Mouse (Mus musculus): Measurements from ENCODE around the gene Zdhhc14. TPM values are rescaled to one million over a fixed set of nuclear protein-coding genes. Genes with fewer than 3 reads are reported as not detected.
"Not testable (repeated sequence)": the region's sequence is repeated elsewhere in the genome, so short reads cannot be mapped to it uniquely, and the experiment has no call there.

Zdhhc14 gene
- total RNA-seq, 2 experiments from 2014 or later, result 9.8 to 17.2 TPM

DNA sequence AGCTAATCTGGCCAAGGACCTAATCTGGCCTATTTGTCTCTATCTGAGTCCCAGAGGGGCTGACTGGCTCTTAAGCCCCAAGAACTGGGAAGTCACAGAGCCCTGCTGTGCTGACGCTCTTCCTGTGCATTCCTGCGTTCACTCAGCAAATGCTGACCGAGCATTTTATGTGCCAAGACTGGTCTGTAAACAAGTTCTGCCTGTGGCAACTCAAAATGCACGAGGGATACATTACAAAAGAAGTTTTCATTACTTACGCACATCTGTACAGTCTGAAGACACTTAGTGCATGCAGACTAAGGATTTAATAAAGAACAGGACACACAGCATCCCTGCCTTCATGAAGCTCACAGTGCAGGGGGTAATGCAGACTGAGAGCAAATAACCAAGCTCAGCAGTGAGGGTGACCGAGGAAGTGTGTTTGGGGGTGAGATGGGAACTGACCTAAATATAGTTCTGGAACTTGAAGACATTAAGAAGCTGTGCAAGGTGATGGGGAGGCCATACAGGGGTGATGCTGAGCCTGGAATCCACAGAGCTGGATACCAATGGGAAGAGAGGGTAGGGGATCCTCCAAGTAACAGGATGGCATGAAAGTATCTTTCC lies 99.3 kb downstream of the Zdhhc14 start:
- ATAC-seq (replicated peaks; ENCODE audit: low FRiP score, low TSS enrichment, poor library complexity, severe bottlenecking), result no peak

DNA sequence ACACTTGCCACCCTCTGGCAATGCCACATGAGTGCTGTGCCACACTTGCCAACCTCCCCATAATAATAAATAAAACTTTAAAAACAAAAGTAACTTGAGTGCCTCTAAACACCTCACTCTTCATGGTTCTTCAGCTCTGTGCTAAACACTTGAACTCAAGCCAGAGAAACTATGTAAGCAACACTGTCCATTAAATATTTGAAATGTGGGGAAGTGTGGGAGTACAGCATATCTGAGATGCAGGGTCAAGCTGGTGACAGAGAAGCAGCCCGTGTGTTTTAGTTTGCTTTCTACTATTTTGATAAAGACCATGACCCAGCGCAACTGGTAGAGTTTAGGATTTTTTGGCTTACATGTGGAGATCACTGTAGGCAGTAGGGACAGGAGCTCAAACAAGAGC lies 100.7 kb downstream of the Zdhhc14 start:
- no peak for ATAC-seq (replicated peaks; ENCODE audit: low FRiP score, low TSS enrichment, poor library complexity, severe bottlenecking)

DNA sequence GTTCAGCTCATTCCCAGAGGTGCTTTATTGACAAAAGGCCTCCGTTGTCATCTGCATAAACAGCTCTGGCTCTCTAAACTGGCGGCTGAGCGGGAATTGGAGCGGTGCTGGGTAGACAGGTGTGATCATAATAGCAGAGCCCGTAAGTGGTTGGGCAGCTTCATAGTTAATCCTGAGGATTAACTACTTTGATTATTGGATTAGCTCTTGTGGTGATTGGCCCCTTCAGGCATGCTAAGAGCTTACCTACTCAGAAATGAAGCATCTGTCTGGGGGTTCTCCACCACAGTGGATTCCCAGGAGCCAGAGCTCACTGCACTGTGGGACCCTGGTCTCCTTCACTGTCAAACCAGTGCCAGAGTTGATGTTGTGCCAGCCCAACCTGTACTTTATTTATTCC lies 102.7 kb downstream of the Zdhhc14 start:
- ATAC-seq (replicated peaks; ENCODE audit: low FRiP score, low TSS enrichment, poor library complexity, severe bottlenecking), result no peak; the same call in 1 of the 2 replicates

DNA sequence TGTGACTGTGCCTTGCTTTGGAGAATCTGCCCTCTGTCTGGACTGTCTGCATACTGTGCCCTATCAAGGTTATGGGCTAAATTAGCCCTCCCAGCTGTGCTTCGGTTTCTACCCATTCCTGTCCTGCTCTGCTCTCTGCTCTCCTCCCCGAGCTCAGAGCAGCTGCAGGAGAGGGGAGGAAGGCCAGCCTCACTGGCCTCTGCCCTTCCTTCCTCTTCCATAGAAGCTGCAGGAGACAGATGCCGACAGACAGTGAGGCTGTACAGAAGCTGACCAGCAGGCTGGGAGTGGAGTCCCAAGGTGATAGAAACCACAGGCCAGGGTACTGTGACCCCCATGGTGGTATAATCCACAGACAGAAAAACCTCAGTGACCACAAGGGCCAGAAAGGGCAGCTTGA lies 104.1 kb downstream of the Zdhhc14 start:
- no peak for ATAC-seq (replicated peaks; ENCODE audit: low FRiP score, low TSS enrichment, poor library complexity, severe bottlenecking)

DNA sequence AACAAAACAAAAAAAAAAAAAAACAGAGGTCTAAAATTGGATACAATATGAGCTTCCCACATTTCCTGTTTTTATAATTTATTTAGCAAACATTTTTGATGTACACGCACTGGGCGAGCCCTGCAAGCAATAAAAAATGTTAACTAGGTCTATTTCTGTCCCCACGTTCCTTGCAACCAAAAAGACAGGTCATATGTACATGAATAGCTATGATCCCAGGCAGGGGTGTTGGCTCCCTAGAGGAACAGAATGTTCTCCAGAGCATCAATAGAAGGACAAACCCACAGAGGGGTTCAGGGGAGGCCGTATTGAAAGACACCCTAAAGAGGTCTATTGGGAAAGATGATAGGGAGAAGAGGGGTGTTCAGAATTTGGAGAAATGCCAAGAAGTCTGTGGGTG lies 106.6 kb downstream of the Zdhhc14 start:
- ATAC-seq (replicated peaks; ENCODE audit: low FRiP score, low TSS enrichment, poor library complexity, severe bottlenecking), result no peak

DNA sequence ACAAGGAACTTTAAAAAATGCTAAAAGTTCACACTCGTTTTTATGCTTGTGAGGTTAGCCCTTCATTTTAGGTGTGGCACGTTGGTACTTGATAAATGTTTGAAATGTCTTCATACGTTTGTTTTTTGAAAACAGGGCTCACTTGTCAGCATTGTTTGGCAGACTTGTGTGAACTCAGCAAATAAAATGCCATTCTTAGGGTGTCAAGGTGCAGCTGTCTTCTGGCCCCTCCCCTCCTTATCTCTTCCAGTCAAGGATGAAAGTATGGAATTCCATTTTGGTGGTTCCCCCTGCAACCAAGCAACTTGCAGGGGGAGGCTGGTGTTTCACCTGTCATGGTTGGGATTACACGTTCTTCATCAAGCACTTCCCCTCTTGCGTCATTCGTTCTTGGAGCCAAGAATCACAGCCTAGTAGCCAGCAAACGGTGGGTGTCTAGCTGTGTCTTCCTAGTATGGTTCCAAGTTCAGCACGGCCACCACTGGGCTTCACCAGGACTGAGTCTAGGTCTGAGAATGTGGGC lies 108.2 kb downstream of the Zdhhc14 start:
- no peak for ATAC-seq (replicated peaks; ENCODE audit: low FRiP score, low TSS enrichment, poor library complexity, severe bottlenecking)

DNA sequence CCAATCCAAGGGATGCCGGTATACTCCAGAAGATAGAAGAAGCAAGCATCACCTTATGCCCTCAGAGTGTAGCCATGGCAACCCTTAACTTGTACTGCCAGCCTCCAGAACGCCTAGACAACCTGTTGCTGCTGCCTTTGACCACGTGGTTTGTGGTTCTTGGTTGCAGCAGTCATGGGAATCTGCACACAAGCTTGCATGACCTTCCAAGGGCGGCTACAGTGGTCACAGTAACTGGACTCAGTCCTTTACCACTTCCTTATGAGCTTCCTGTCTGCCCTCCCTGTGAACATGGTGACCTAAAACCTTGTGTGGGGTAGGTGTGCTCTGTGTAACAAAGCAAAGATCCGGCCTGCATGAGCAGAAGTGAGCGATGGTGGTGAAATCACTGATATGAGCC lies 109.6 kb downstream of the Zdhhc14 start:
- ATAC-seq (replicated peaks; ENCODE audit: low FRiP score, low TSS enrichment, poor library complexity, severe bottlenecking), result peak; percentile 33; the same call in 1 of the 2 replicates

DNA sequence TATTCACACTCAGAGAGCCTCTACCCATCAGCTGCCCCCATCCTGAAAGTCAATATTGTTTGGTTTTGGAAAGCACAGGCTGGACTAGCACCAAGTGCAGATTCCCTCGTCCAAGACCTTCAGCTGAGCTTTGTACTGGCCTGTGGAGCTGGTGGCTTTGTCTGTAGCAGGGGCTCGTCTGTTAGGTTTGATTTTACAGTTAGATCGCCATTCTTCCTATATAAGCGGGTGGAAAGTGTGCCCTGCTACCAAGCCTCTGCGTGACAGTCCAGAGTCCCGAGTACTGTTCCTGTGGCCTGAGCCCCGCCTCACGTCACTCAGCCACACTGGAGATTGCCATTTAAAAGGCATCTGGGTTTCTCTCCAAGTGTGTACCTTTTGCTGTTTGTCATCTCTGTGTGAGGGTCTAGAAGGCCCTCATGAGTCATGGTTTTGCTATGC lies 113.8 kb downstream of the Zdhhc14 start:
- ATAC-seq (replicated peaks; ENCODE audit: low FRiP score, low TSS enrichment, poor library complexity, severe bottlenecking), result no peak

DNA sequence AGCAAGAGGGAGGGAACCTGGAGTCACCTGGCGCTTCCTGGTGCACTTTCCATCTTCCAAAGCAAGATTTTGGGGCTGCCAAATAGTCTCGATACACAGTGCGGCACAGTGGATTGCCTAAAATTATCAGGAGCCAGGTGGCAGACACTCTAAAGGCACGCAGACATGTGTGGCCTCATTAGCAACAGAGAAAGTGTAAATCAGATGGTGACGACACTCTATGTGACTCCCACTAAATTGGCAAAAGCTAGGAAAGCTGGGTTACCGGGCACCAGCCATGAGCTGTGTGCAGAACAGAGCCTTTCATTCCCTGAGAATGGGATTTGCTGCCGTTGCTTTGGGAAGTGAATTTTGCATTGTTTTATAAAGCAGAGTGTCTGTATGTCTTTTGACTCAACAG lies 115.0 kb downstream of the Zdhhc14 start:
- no peak for ATAC-seq (replicated peaks; ENCODE audit: low FRiP score, low TSS enrichment, poor library complexity, severe bottlenecking)

DNA sequence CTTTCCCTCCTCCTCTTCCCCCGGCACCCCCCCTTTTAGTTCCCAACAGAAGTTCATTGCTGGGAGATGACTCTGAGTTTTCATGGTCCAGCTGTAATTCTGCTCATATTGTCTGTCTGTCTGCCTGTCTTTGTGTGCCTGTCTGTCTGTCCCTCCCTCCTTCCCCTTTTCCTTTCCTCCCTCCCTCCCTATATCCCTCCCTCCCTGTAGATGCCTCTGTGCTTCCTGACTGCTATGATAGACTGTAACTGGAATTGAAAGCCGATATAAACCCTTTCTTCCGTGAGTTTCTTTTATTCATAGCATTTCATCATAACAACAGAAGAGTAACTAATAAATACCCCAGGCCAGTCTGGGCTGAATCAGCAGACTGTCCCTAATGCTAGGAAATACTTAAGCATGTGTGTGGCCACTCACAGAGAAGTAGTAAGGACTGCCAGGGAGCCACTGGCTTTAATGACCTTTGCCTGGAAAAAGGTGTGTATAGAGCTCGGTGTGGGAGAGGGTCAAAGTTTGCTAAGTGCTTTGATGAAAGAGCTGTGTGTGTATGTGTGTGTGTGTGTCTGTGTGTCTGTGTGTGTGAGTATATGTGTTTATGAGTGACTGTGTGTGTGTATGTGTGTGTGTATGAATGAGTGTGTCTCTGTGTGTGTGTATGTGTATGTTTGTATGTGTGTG lies 117.7 kb downstream of the Zdhhc14 start:
- ATAC-seq (replicated peaks; ENCODE audit: low FRiP score, low TSS enrichment, poor library complexity, severe bottlenecking), result no peak

DNA sequence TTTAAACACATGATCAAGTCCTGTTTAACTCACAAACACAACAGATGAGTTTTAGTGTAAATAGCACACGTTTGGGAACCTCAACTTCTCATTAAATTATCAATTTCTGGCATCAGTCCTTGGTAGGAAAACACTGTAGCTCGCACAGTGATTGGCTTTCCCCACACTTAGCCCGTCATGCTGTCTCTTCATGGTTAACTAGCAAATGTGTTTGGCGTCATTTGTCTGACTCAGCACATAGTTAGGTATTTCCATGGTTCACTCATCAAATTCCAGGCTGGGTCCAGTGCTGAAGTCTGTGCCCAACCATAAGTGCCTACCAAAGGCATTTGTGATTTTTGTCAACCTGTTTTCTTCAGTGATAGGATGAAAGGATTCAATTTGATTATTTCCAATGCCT lies 119.9 kb downstream of the Zdhhc14 start:
- ATAC-seq (replicated peaks; ENCODE audit: low FRiP score, low TSS enrichment, poor library complexity, severe bottlenecking), result no peak

DNA sequence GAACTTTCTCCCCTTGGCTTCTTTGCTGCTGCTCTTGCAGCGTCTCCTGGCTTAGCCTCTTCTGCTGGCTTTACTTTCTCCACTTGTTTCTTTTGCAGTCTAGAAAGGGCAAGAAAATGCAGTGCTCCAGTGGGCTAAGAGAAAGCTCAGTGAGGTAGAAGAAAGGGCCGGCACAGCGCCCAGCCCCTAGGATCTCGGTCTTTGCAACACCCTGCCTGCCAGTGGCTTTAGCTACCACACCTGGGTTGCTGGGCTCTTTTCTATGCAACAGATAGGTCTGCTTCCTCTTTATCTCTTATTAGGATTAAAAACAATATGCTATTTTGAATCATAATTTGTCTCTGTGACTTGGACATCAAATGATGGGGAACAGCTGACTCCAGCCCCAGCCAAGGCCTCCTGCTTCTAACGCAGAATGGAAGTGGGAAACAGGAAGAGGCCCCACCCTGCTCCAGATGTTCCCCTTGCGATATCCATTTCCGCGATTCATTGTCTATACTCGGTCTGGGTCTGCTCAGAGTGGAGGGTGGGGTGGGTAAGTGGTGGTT lies 122.5 kb downstream of the Zdhhc14 start:
- 0 out of 2 replicates have a peak, but pooled peaks have one; percentile 33 for ATAC-seq (replicated peaks; ENCODE audit: low FRiP score, low TSS enrichment, poor library complexity, severe bottlenecking)

DNA sequence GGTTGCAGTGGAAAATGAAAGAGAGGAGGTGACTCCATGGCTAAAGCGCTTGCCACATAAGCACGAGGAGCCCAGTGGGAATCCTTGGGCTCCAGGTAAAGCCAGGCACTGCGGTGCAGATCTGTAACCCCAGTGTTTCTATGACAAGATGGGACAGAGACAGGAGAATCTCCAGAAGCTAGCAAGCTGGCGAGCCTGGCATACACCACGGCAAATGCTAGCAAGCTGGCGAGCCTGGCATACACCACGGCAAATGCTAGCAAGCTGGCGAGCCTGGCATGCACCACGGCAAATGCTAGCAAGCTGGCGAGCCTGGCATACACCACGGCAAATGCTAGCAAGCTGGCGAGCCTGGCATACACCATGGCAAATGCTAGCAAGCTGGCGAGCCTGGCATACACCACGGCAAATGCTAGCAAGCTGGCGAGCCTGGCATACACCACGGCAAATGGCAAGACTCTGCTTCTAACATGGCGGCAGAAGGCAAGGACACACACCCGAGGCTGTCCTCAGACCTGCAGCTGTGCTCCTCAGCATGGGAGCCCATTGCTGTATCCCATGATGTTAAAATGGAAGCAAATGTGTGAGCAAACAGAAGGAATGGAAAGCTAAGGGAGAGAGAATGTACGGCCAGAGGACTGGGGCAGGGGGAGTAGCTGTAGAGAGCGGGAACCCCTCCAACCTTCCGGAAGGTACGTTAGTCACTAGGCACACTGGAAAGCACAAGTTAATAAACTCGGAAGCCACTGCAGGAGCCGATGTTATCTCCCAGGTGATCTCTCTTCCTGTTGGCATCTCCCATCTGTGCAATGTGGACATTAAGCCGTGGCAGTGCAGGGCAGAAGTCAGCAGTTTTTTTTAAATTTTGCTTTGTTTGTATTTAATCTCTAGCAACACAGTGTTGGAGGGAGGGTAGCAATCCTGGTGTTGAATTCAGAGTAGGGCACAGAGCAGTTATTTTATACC lies 129.6 kb downstream of the Zdhhc14 start:
- 0 out of 2 replicates have a peak, but pooled peaks have one; percentile 16 for ATAC-seq (replicated peaks; ENCODE audit: low FRiP score, low TSS enrichment, poor library complexity, severe bottlenecking)

DNA sequence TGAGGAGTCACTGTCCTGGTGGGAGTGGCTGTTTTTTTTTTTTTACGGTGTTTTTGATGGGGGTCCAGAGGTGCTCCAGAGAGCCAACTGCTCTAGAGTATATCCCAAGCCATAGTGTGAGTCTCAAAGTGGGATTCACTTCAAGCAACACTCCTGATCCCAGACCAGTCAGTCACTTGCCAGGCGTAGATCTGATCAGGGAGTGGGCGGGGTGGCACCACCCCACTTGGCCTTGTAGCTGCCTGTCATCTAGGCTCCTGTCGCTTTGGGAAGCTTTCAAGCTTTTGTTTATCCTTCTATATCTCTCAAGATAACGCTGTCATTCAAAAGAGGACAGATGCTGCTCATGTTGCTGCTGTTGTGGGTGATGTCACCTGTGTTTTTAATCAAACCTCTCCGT lies 130.4 kb downstream of the Zdhhc14 start:
- ATAC-seq (replicated peaks; ENCODE audit: low FRiP score, low TSS enrichment, poor library complexity, severe bottlenecking), result peak; percentile 60; the same call in 1 of the 2 replicates

DNA sequence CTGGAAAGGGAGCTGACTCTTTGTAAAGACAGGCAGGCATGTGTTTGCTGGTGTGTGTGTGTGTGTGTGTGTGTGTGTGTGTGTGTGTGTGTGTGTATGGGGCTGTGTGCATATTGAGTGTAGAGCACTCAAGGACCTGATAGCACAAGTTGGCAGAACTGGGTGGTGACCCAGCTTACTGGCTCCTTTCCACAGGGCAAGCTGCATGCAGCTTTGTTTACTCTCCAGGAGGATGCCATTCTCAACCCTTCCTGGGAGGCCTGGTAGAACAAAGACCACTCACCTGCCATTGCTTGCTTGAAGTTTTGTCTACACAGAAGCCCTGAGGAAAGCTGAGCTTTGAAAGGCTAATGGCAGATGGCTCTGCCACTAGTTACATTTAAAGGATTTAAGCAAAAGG lies 130.8 kb downstream of the Zdhhc14 start:
- ATAC-seq (replicated peaks; ENCODE audit: low FRiP score, low TSS enrichment, poor library complexity, severe bottlenecking), result no peak

DNA sequence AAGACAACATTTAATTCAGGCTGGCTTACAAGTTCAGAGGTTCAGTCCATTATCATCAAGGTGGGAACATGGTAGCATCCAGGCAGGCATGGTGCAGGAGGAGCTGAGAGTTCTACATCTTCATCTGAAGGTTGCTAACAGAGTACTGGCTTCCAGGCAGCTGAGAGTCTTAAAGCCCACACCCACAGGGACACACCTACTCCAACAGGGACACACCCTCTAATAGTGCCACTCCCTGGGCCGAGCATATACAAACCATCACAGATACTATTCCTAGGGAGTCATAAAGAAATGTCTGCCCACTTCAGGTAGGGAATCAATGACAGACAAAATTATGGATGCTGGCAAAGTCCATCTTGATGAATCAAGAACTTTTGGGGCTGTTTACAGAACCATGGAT lies 132.5 kb downstream of the Zdhhc14 start:
- ATAC-seq (replicated peaks; ENCODE audit: low FRiP score, low TSS enrichment, poor library complexity, severe bottlenecking), result not testable (repeated sequence)

DNA sequence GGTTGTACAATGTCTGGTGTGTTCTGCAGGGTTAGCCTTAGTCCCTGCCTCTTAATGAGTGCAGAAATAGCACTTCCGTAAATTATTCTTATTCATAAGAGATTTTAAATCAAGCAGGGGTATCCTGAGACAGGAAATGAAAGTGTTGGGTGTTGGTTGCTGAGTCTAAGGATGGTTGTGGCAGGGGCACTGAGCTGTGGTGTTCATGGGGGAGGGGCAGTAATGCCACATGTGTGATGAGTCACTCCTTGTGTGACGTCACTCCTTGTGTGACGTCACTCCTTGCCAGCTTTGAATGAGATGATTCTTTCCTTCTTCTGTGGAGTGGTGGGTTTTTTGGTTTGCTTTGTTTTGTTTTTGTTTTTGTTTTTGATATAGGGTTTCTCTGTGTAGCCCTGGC lies 134.0 kb downstream of the Zdhhc14 start:
- ATAC-seq (replicated peaks; ENCODE audit: low FRiP score, low TSS enrichment, poor library complexity, severe bottlenecking), result no peak

DNA sequence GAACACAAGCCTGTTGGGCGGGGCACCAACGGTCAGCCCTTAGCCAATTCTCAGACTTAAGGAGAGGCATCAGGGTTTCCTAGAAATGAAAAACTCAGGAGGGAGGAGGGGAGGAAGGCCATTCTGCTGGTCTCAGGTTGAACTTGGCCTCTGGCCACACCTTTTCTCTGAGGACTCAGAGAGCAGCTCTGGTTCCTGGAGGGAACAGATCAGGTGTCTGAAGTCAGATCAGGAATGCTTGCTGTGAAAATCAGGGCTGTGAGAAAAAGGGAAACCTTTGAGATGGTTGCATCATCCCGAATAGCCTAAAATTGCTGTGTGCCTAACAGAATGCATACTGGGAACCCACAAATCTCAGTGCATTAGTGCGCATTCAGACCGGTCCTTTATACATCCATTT lies 135.3 kb downstream of the Zdhhc14 start:
- no peak for ATAC-seq (replicated peaks; ENCODE audit: low FRiP score, low TSS enrichment, poor library complexity, severe bottlenecking)

DNA sequence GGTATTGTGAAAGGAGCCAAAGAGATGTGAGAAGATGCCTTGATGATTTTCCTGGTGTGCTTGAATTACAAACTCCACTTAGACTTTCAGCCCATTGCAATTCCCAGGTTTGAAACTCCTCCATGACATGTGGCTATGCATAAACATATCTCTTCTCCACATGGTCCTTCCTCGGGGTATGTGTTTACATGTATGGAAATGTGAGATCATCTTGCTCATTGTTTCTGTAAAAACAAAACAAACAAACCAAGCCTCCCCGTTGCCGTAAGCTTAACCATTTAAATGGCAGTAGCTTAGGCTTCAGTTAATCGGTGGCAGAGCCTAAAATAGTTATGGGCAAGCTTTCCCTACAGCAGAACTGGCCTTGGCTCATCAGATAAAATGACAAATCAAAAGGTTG lies 137.3 kb downstream of the Zdhhc14 start:
- ATAC-seq (replicated peaks; ENCODE audit: low FRiP score, low TSS enrichment, poor library complexity, severe bottlenecking), result no peak

DNA sequence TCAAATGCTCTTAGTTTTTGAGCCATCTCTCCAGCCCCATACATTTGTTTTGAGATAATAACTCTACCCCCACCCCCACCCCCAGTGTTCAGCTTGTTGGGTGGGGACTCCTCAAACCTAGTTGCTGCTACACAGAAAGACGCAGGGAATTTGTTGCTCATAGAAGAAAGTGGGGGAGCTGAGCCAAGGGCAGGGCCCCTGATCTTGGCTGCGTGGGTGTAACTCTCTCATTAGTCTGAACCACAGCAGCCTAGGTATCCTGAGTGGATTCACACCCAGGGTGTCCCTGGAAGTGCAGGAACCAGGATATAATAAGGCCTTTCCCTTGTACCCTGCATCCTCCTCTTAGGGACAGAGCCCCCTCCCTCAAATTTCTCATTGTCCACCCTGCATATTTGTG lies 142.9 kb downstream of the Zdhhc14 start:
- ATAC-seq (replicated peaks; ENCODE audit: low FRiP score, low TSS enrichment, poor library complexity, severe bottlenecking), result no peak

Data from megakaryocyte-erythroid progenitor cell, adult 5-6 weeks (primary cell).